Comparison of ENCODE assay signal across 9 mouse cellular contexts in genomic region chr19:32196222-32196621, GRCm38 (mm10).
A peak's percentile ranks its signal among the peaks of the same experiment; 100 is the strongest.
DNase-seq lines count a peak whose midpoint lies in the region; ATAC-seq lines count a peak whose summit lies in the region.
"Had no signal": no experiment of that assay in that cellular context is flagged by ENCODE, and none has a peak within 500 bp of the region (broad histone marks: within the 10 kb centered on the region; RNA-seq: fewer than 3 reads in every experiment).

No protein-coding gene starts in this region.

- no peak overlapping the region for H3K4me3 ChIP-seq in heart, embryonic 14.5 days (ENCODE audit: control insufficient read depth in 1 of 2, insufficient read depth in 1 of 2, low read depth in 1 of 2, low read length in 2 of 2)
- H3K4me3 ChIP-seq in forebrain, embryonic 13.5 days, result no peak overlapping the region
- H3K4me3 ChIP-seq: embryonic facial prominence, embryonic 12.5 days had no signal

- H3K36me3 ChIP-seq in heart, embryonic 14.5 days (ENCODE audit: control insufficient read depth, insufficient read depth, low read length), result no peaks in the 10 kb centered on the region
- no peaks in the 10 kb centered on the region for H3K36me3 ChIP-seq in forebrain, embryonic 13.5 days (ENCODE audit: poor library complexity, severe bottlenecking)
- H3K36me3 ChIP-seq: embryonic facial prominence, embryonic 12.5 days had no signal

- H3K9me3 ChIP-seq in heart, embryonic 14.5 days (ENCODE audit: control insufficient read depth, low read length), result no peaks in the 10 kb centered on the region
- no peaks in the 10 kb centered on the region for H3K9me3 ChIP-seq in forebrain, embryonic 13.5 days (replicated peaks)
- H3K9me3 ChIP-seq: embryonic facial prominence, embryonic 12.5 days had no signal

- H3K9ac ChIP-seq in heart, embryonic 14.5 days (ENCODE audit: low read length), result 0 out of 2 replicates have a peak overlapping the region, but pooled peaks have one; percentile 41
- no peak overlapping the region for H3K9ac ChIP-seq in forebrain, embryonic 13.5 days
- H3K9ac ChIP-seq: embryonic facial prominence, embryonic 12.5 days had no signal

- peak overlapping the region; percentile 52 to 73 for H3K27ac ChIP-seq in heart, embryonic 14.5 days (replicated peaks in 1 of 2; ENCODE audit: control insufficient read depth in 1 of 2, insufficient read depth in 1 of 2, low read depth in 2 of 2, low read length in 2 of 2)
- H3K27ac ChIP-seq in forebrain, embryonic 13.5 days, result no peak overlapping the region
- H3K27ac ChIP-seq: embryonic facial prominence, embryonic 12.5 days had no signal

- 15% methylated on average over 5 of the region's 5 CpGs for WGBS in heart, embryonic 14.5 days
- 65% methylated on average over 5 of the region's 5 CpGs for WGBS in forebrain, embryonic 13.5 days

- peaks cover 23 to 60% of the 10 kb centered on the region in 2 experiments for H3K4me1 ChIP-seq in heart, embryonic 14.5 days (ENCODE audit: control insufficient read depth in 2 of 2, insufficient read depth in 2 of 2, low read length in 2 of 2)
- H3K4me1 ChIP-seq in forebrain, embryonic 13.5 days, result no peaks in the 10 kb centered on the region

- H3K4me2 ChIP-seq in heart, embryonic 14.5 days (ENCODE audit: low read length), result no peak overlapping the region
- no peak overlapping the region for H3K4me2 ChIP-seq in forebrain, embryonic 13.5 days
- H3K4me2 ChIP-seq: embryonic facial prominence, embryonic 12.5 days had no signal

- peak; percentile 14 for ATAC-seq in activated CD4-positive, CD25-positive, alpha-beta regulatory T cell, adult 4 months
- ATAC-seq in heart, embryonic 14.5 days (ENCODE audit: insufficient number of reproducible peaks, insufficient read depth, low FRiP score, low read depth), result peak; percentile 47
- no peak for ATAC-seq in forebrain, embryonic 13.5 days

- peak; percentile 35 to 50 for DNase-seq in adrenal gland, adult 18-20 months (ENCODE audit: low spot score in 2 of 2)
- no peak for DNase-seq in adrenal gland, postnatal 4 days (ENCODE audit: low spot score in 2 of 2)
- peak; percentile 75 for DNase-seq in lung, postnatal 10 days
- DNase-seq in cerebellum, postnatal 10 days, result no peak
- no peak for DNase-seq in testis, postnatal 14 days (ENCODE audit: low spot score)

- no peaks in the 10 kb centered on the region for H3K27me3 ChIP-seq in heart, embryonic 14.5 days (ENCODE audit: control insufficient read depth, insufficient read depth, low read length)
- H3K27me3 ChIP-seq in forebrain, embryonic 13.5 days, result no peaks in the 10 kb centered on the region
- H3K27me3 ChIP-seq: embryonic facial prominence, embryonic 12.5 days had no signal

Comparison
In these comparisons a context has a peak if more than half of its experiments do, and no peak if none do; other contexts are left out.
1. DNase-seq: peak in adrenal gland, adult 18-20 months (2 of 2) and lung, postnatal 10 days (single experiment); none in adrenal gland, postnatal 4 days (0 of 2), cerebellum, postnatal 10 days (0 of 2) and testis, postnatal 14 days (single experiment).